Mouse (Mus musculus) olfactory bulb, adult 2 months (tissue): Measurements from ENCODE around the gene Tmem88.

ENCODE experiments used
- CTCF ChIP-seq: fragments of 200-500 bp; IDR thresholded peaks from 2 replicates; pipeline ENCODE4 v1.5.1; 2012; ENCODE audit warnings: low read depth, mild to moderate bottlenecking, low read length, moderate library complexity; ENCODE audit not compliant: insufficient read depth
- POLR2A ChIP-seq: fragments of 200-500 bp; IDR thresholded peaks from 2 replicates; pipeline ENCODE4 v1.6.1; 2012; ENCODE audit warnings: mild to moderate bottlenecking, low read depth, low read length, moderate library complexity; ENCODE audit not compliant: insufficient read depth

DNA sequence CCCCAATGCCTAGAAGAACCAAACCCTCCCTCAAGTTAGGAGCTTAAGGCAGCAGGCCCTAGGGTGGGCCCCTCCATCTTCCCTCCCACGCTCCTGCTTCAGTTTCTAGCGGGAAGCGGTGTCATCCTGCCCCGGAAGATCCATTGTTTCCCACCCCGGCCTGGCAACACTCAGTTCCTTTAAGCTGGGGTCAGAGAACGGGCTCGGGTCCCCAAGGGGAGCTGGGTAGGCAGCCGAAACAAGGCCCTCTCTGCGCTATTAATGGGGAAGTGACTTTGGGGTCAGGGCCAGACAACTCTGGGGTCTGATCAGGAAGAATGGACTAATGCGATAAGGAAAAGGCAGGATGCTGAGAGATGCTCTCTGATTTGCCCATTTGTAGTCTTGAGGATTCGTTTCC lies 1.3 kb downstream of the Tmem88 start:
- no peak for TF ChIP-seq POLR2A
- TF ChIP-seq CTCF, result no peak
